Mouse (Mus musculus): Measurements from ENCODE around the gene Kcnmb3.

DNA sequence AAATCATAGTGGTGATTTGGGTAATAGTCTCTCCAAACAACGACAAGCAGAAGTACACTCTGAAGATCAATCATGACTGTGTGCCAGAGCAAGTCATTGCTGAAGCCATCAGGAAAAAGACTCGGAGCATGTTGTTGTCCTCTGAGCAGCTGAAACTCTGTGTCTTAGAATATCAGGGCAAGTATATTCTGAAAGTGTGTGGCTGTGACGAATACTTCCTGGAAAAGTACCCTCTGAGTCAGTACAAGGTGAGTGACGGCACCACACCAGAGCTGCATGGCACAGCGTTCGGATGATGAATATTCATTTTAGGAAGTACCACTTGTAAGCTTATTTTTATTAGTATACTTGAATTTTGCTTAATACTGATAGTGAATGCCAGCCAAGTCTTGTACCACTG is 54.2 kb downstream of the Kcnmb3 start:
- TF ChIP-seq CTCF (IDR thresholded peaks at IDR 0.05; ENCODE audit: control insufficient read depth, insufficient read depth, insufficient read length) = no peak
- TF ChIP-seq USF1 (IDR thresholded peaks at IDR 0.05; ENCODE audit: low read depth) = no peak
- TF ChIP-seq CEBPB (IDR thresholded peaks at IDR 0.05; ENCODE audit: low read depth) = no peak
- no peak for TF ChIP-seq MAX (IDR thresholded peaks at IDR 0.05)

All from C2C12 (cell line).